Mouse (Mus musculus): ENCODE measurements around the gene Pnkp. TPM values are rescaled to one million over a fixed set of nuclear protein-coding genes. Genes with fewer than 3 reads are reported as not detected.

Pnkp gene
- polyA plus RNA-seq, 1 experiment from 2014 or later, result 22.4 TPM

MicroRNA genes within 50 kb of the gene (microRNA counts, 519-probe panel; counts per million panel counts)
- microRNA mmu-miR-707, result not detected

Small RNAs within 50 kb of the gene (microRNA-seq; reads per million reads assigned to microRNA genes)
- not detected for gene Mir707

Other genes starting within 250 kb of the Pnkp start
- gene Myh14, start 186.3 kb upstream of the Pnkp start, polyA plus RNA-seq (2015; fragmentation: Nextera tagmentation; extraction: Ambion mirVana), result 1.7 and 6.3 TPM in 2 replicates
- gene Izumo2, start 148.4 kb upstream of the Pnkp start, polyA plus RNA-seq (2015; fragmentation: Nextera tagmentation; extraction: Ambion mirVana), result not detected in 2 replicates
- gene Vrk3, start 108.7 kb upstream of the Pnkp start, polyA plus RNA-seq (2015; fragmentation: Nextera tagmentation; extraction: Ambion mirVana), result 32.7 and 34.0 TPM in 2 replicates
- gene Zfp473, start 106.1 kb upstream of the Pnkp start, polyA plus RNA-seq (2015; fragmentation: Nextera tagmentation; extraction: Ambion mirVana), result 0.47 and 0.58 TPM in 2 replicates
- gene Nup62, start 41.1 kb upstream of the Pnkp start, polyA plus RNA-seq (2015; fragmentation: Nextera tagmentation; extraction: Ambion mirVana), result 57.2 and 77.3 TPM in 2 replicates
- gene Il4i1, start 40.8 kb upstream of the Pnkp start, polyA plus RNA-seq (2015; fragmentation: Nextera tagmentation; extraction: Ambion mirVana), result 1.1 and 3.2 TPM in 2 replicates
- gene Atf5, start 40.5 kb upstream of the Pnkp start, polyA plus RNA-seq (2015; fragmentation: Nextera tagmentation; extraction: Ambion mirVana), result 2.5 TPM in 2 replicates
- 91.7 and 97.8 TPM in 2 replicates for gene Akt1s1, start 8.1 kb upstream of the Pnkp start, polyA plus RNA-seq (2015; fragmentation: Nextera tagmentation; extraction: Ambion mirVana)
- 53.2 and 63.4 TPM in 2 replicates for gene Tbc1d17, start 8.1 kb upstream of the Pnkp start, polyA plus RNA-seq (2015; fragmentation: Nextera tagmentation; extraction: Ambion mirVana)
- 206 and 273 TPM in 2 replicates for gene Ptov1, start 12.6 kb downstream of the Pnkp start, polyA plus RNA-seq (2015; fragmentation: Nextera tagmentation; extraction: Ambion mirVana)
- gene Med25, start 35.6 kb downstream of the Pnkp start, polyA plus RNA-seq (2015; fragmentation: Nextera tagmentation; extraction: Ambion mirVana), result 72.9 and 93.9 TPM in 2 replicates
- gene Fuz, start 38.9 kb downstream of the Pnkp start, polyA plus RNA-seq (2015; fragmentation: Nextera tagmentation; extraction: Ambion mirVana), result 11.9 and 16.3 TPM in 2 replicates
- gene Ap2a1, start 72.4 kb downstream of the Pnkp start, polyA plus RNA-seq (2015; fragmentation: Nextera tagmentation; extraction: Ambion mirVana), result 51.9 and 57.4 TPM in 2 replicates
- gene Tsks, start 86.1 kb downstream of the Pnkp start, polyA plus RNA-seq (2015; fragmentation: Nextera tagmentation; extraction: Ambion mirVana), result 0.13 and 0.27 TPM in 2 replicates
- 9.0 and 12.2 TPM in 2 replicates for gene Cpt1c, start 117.7 kb downstream of the Pnkp start, polyA plus RNA-seq (2015; fragmentation: Nextera tagmentation; extraction: Ambion mirVana)
- 315 and 356 TPM in 2 replicates for gene Prmt1, start 129.4 kb downstream of the Pnkp start, polyA plus RNA-seq (2015; fragmentation: Nextera tagmentation; extraction: Ambion mirVana)
- 61.6 and 76.7 TPM in 2 replicates for gene Irf3, start 140.5 kb downstream of the Pnkp start, polyA plus RNA-seq (2015; fragmentation: Nextera tagmentation; extraction: Ambion mirVana)
- gene Bcl2l12, start 141.6 kb downstream of the Pnkp start, polyA plus RNA-seq (2015; fragmentation: Nextera tagmentation; extraction: Ambion mirVana), result 34.5 and 35.4 TPM in 2 replicates
- gene Scaf1, start 159.2 kb downstream of the Pnkp start, polyA plus RNA-seq (2015; fragmentation: Nextera tagmentation; extraction: Ambion mirVana), result 25.1 and 32.5 TPM in 2 replicates
- gene Rras, start 160.8 kb downstream of the Pnkp start, polyA plus RNA-seq (2015; fragmentation: Nextera tagmentation; extraction: Ambion mirVana), result 76.4 and 80.8 TPM in 2 replicates
- gene Prr12, start 195.7 kb downstream of the Pnkp start, polyA plus RNA-seq (2015; fragmentation: Nextera tagmentation; extraction: Ambion mirVana), result 5.0 and 7.6 TPM in 2 replicates
- gene Nosip, start 205.3 kb downstream of the Pnkp start, polyA plus RNA-seq (2015; fragmentation: Nextera tagmentation; extraction: Ambion mirVana), result 42.4 and 54.8 TPM in 2 replicates
- gene Prrg2, start 205.5 kb downstream of the Pnkp start, polyA plus RNA-seq (2015; fragmentation: Nextera tagmentation; extraction: Ambion mirVana), result 12.9 and 15.9 TPM in 2 replicates
- gene Rcn3, start 235.1 kb downstream of the Pnkp start, polyA plus RNA-seq (2015; fragmentation: Nextera tagmentation; extraction: Ambion mirVana), result 223 and 285 TPM in 2 replicates
- 52.5 and 62.7 TPM in 2 replicates for gene Fcgrt, start 246.7 kb downstream of the Pnkp start, polyA plus RNA-seq (2015; fragmentation: Nextera tagmentation; extraction: Ambion mirVana)

Data from heart, embryonic 15.5 days (tissue).